Mouse (Mus musculus): Measurements from ENCODE around the gene Klc3. TPM values are rescaled to one million over a fixed set of nuclear protein-coding genes. Genes with fewer than 3 reads are reported as not detected.

The Klc3 gene
- total RNA-seq, 4 experiments from 2014 or later: 3.7 to 8.4 (median 6.9) TPM

DNA sequence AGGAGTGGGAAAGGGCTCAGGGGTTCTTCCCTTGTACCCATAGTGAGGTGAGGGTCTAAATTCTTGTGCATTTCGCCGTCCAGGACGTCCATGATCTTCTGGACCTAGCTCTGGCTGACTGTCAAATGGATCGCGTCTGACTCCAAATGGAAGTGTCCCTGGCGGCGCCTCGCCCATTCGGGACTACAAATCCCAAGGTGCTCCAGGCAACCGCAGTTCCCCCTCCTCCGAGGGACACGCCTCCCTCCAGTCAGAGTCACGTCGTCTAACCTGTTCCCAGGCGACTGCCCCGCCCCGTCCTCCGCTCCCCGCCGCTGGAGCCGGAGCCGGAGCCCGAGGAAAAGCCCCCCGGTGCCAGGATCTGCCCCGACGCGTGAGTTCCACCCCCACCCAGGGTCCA, 43.0 kb downstream of the Klc3 start:
- DNase-seq (ENCODE audit: low spot score in 2 of 2): peak; percentile 85 to 89

GRCm38 (mm10) chr7:19359892-19360641, 43.8 kb downstream of the Klc3 start:
- peak in 1 of 2 experiments; percentile 75 for DNase-seq (ENCODE audit: low spot score in 2 of 2)

DNA sequence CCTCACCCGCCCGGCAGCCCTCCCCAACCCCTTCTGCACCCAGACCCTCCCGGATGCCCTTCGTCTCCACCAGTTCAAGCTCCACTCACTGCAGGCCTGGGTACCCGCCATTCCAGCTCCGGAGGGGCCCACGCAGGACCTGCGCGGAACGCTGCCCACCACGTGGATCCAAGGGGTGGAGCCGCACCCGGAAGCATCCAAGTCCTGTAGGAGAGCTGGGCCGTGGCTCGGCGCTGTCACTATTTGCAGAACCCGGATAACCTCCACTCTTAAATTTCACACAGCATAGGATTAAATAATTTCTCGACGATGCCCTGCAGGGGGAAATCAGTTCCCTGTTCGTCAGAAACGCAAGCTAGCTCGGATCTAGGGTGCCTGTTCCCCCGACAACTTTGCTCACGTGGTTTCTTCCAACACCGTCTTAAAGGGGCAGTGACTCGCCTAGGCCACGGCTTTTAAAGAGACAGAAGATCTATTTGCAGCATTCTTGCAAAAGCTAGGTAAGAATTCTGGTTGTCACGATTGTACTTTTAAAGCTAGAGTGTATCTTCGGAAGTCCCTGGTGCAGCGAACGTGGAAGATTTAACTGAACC, 44.5 kb downstream of the Klc3 start, which contains the start of the genes Cd3eap and Ppp1r13l:
TSS of gene Cd3eap (minus strand) at position 185 of the 593 bp plus-strand sequence.
TSS of gene Ppp1r13l (plus strand) at position 451 of the 593 bp plus-strand sequence.
- peak; percentile 85 to 89 for DNase-seq (ENCODE audit: low spot score in 2 of 2)

GRCm38 (mm10) chr7:19358634-19359033, 45.3 kb downstream of the Klc3 start:
- no peak for DNase-seq (ENCODE audit: low spot score in 2 of 2)

DNA sequence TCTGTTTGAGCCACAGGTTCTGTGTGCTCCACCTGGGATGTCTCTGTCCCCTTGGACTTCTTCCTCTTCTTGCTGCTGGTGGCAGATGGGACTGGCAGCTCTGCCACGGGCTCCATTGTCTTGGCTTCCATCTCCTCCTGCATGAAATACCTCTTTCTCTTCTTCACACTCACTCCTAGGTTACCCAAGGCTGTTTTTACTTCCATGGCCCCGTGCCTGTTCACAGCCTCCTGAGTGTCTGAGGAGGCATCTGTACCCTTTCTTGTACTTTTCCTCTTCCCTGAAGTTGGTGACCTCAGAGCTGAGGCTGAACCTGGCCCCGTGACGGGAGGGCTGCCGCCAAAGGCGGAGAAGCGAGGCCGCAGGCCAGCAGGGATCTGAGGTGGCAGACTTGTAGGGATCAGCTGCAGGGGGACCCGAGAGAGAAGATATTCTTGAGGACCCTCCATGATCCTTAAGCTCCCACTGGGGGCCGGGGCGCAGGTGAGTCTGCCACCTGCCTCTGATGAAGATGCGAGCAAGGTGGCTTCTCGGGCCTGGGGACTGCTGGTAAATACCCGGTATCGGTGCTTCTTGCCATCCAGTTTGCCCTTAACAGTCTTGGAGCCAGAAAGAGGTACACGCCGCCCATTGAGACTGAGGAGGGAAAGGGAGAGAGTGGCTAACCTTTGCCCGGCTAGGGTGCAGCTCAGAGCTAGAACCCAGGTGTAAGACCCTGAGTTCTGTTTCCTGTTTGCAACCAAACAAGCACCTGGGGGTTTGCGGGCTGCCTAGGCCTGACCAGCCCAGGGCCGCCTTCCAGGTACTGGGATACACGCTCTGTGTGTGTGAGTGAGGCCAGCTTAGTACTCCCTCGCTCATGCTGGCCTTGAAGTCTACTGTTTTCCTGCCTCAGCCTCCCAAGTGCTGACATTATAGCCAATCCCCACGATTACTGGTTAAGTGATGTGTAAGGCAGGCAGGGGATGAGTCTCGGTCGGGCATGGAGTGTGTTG, 46.2 kb downstream of the Klc3 start:
- DNase-seq (ENCODE audit: low spot score in 2 of 2): no peak

- no peak for DNase-seq (ENCODE audit: low spot score in 2 of 2)
Observed at GRCm38 (mm10) chr7:19356311-19356710, 47.6 kb downstream of the Klc3 start.

DNA sequence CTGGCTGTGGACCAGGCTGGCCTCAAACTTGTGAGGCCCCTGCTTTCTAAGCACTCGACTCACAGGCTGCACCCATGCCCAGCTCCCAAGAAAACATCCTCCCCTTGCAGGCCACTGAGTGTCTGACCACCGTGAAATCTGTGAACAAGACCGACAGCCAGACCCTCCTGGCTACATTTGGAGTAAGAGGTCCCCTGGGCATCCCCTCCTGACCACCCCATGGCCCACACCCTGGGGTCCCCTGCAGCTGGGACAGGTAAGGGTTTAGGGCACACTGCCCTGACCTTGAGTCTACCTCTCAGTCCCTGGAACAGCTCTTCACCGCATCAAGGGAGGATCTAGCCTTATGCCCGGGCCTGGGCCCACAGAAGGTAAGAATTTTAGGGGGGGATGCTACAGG, 48.9 kb downstream of the Klc3 start:
- DNase-seq (ENCODE audit: low spot score in 2 of 2): no peak

GRCm38 (mm10) chr7:19350221-19350620, 53.7 kb downstream of the Klc3 start:
- DNase-seq (ENCODE audit: low spot score in 2 of 2): no peak

- DNase-seq (ENCODE audit: low spot score in 2 of 2): no peak
Observed at GRCm38 (mm10) chr7:19349188-19349915, 54.6 kb downstream of the Klc3 start.

- peak; percentile 93 to 94 for DNase-seq (ENCODE audit: low spot score in 2 of 2)
Observed at GRCm38 (mm10) chr7:19344938-19345471, 58.9 kb downstream of the Klc3 start.

Small RNAs within 50 kb of the gene (microRNA-seq; reads per million reads assigned to microRNA genes)
- 0 reads per million in 2 experiments for gene Mir343

Other genes with a start within 250 kb of the Klc3 start
- 1 to 10 TPM; 1.0 to 1.5 (median 1.2) TPM for gene Gipr, start 238.0 kb downstream of the Klc3 start, total RNA-seq (2022)
- 100 to 1,000 TPM; 156 to 198 (median 171) TPM for gene Eml2, start 227.7 kb downstream of the Klc3 start, total RNA-seq (2022)
- 1 to 10 TPM; 1.3 to 2.7 (median 1.8) TPM for gene Gpr4, start 191.6 kb downstream of the Klc3 start, total RNA-seq (2022)
- 10 to 100 TPM; 33.8 to 45.7 (median 40.7) TPM for gene Opa3, start 175.8 kb downstream of the Klc3 start, total RNA-seq (2022)
- 10 to 100 TPM; 17.4 to 26.8 (median 19.5) TPM for gene Vasp, start 132.3 kb downstream of the Klc3 start, total RNA-seq (2022)
- under 1 TPM in 1 of 4 experiments, not detected in 3; 0.28 TPM for gene Ppm1n, start 124.0 kb downstream of the Klc3 start, total RNA-seq (2022)
- gene Rtn2, start 121.5 kb downstream of the Klc3 start, total RNA-seq (2022): 10 to 100 TPM; 76.6 to 96.7 (median 85.4) TPM
- gene Fosb, start 94.1 kb downstream of the Klc3 start, total RNA-seq (2022): 10 to 100 TPM in 3 of 4 experiments, 1 to 10 TPM in 1; 5.4 to 13.8 (median 10.7) TPM
- gene Ercc1, start 59.3 kb downstream of the Klc3 start, total RNA-seq (2022): 10 to 100 TPM; 41.9 to 47.8 (median 43.2) TPM
- gene Cd3eap, start 44.6 kb downstream of the Klc3 start, total RNA-seq (2022): 10 to 100 TPM; 18.3 to 20.2 (median 19.0) TPM
- 1 to 10 TPM; 5.7 to 9.2 (median 8.1) TPM for gene Ppp1r13l, start 44.4 kb downstream of the Klc3 start, total RNA-seq (2022)
- 10 to 100 TPM; 36.0 to 41.5 (median 37.7) TPM for gene Ercc2, start 22.1 kb downstream of the Klc3 start, total RNA-seq (2022)
- 1 to 10 TPM in 1 of 4 experiments, under 1 TPM in 1, not detected in 2; 0.18 to 4.8 TPM for gene Ckm, start 672 bp upstream of the Klc3 start, total RNA-seq (2022)
- gene Mark4, start 54.7 kb upstream of the Klc3 start, total RNA-seq (2022): 100 to 1,000 TPM in 1 of 4 experiments, 10 to 100 TPM in 3; 87.6 to 103 (median 95.0) TPM
- gene Exoc3l2, start 59.2 kb upstream of the Klc3 start, total RNA-seq (2022): under 1 TPM; 0.08 to 0.41 (median 0.38) TPM
- gene Bloc1s3, start 104.3 kb upstream of the Klc3 start, total RNA-seq (2022): 1 to 10 TPM; 4.7 to 6.7 (median 5.9) TPM
- gene Trappc6a, start 104.3 kb upstream of the Klc3 start, total RNA-seq (2022): 10 to 100 TPM; 17.1 to 25.2 (median 21.6) TPM
- under 1 TPM; 0.39 to 0.86 (median 0.77) TPM for gene Nkpd1, start 113.7 kb upstream of the Klc3 start, total RNA-seq (2022)
- 100 to 1,000 TPM in 2 of 4 experiments, 10 to 100 TPM in 2; 97.7 to 120 (median 108) TPM for gene Ppp1r37, start 159.0 kb upstream of the Klc3 start, total RNA-seq (2022)
- gene Zfp296, start 173.2 kb upstream of the Klc3 start, total RNA-seq (2022): 1 to 10 TPM in 2 of 4 experiments, under 1 TPM in 2; 0.90 to 1.3 (median 1.0) TPM
- gene Gemin7, start 173.5 kb upstream of the Klc3 start, total RNA-seq (2022): 10 to 100 TPM; 43.4 to 54.4 (median 49.2) TPM
- gene Clasrp, start 200.4 kb upstream of the Klc3 start, total RNA-seq (2022): 100 to 1,000 TPM in 2 of 4 experiments, 10 to 100 TPM in 2; 96.9 to 109 (median 101) TPM
- 10 to 100 TPM in 2 of 4 experiments, 1 to 10 TPM in 2; 8.3 to 11.2 (median 10.5) TPM for gene Relb, start 225.3 kb upstream of the Klc3 start, total RNA-seq (2022)